Mouse (Mus musculus): Measurements from ENCODE around the gene Cysrt1.

DNA sequence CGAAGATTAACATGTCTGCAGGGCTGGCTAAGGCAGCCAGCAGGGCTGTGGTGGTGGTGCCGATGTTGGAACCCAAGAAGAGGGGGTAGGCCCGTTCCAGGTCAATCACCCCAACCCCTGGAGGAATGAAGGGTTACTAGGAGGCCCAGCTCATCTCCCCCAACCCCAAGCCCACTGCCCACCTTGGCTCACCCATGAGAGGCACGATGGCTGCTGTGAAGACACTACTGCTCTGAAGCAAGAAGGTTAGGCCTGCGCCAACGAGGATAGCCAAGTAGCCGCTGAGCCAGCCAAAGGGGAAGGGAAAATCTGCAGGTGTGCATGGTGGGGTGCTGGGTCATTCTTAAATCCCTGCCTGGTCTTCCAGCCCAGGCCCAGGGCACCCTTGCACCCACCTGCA, 11.7 kb downstream of the Cysrt1 start:
- TF ChIP-seq EP300 (IDR thresholded peaks at IDR 0.05; ENCODE audit: low read depth) (no peak), CTCF (IDR thresholded peaks at IDR 0.05; ENCODE audit: low read depth) (no peak)
